Mouse (Mus musculus): ENCODE measurements at regions not wholly inside any gene's neighbourhood (a gene's known extent, or its start where the extent isn't known, plus 50 kb on each side); places are given as distances from the start of the nearest gene placed in this dataset.
"Not testable (repeated sequence)": the region's sequence is repeated elsewhere in the genome, so short reads cannot be mapped to it uniquely, and the experiment has no call there.

DNA sequence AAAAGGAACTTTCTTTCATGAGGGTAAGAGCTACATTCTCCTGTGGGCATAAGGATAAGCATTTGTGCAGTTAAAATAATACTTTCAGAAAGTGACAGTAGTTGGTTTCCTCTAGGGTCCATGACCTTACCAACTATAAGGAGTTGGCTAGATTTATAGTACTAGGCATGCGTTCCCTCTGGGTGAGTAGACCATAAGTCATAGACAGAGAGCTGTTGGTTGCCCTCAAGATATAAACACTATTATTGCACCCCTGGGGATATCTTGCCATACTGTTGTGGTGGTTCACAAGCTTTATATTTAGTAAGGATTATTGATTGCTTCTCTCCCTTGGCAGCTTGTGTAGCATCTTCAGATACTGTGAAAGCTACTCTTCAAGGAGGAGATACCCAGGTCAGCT lies 223.6 kb downstream of the Cd47 start:
- no peaks in the 10 kb centered on the region for H3K36me3 ChIP-seq (ENCODE audit: control insufficient read depth, insufficient read depth, low read length, poor library complexity, severe bottlenecking)
- no peak overlapping the region for H3K4me3 ChIP-seq (ENCODE audit: low read depth, low read length)
- H3K27ac ChIP-seq (ENCODE audit: insufficient read depth, low read length): no peak overlapping the region
- H3K27me3 ChIP-seq (ENCODE audit: control insufficient read depth, insufficient read depth, low read length, poor library complexity, severe bottlenecking): peaks cover 1% of the 10 kb centered on the region; the same call in 1 of the 2 replicates
- TF ChIP-seq EP300 (IDR thresholded peaks at IDR 0.05; ENCODE audit: insufficient read depth, low read depth, low read length) (no peak), POLR2A (IDR thresholded peaks at IDR 0.05; ENCODE audit: insufficient read depth, low read length) (no peak), CTCF (IDR thresholded peaks at IDR 0.05; ENCODE audit: low read depth, low read length) (no peak)
- no peak overlapping the region for H3K9ac ChIP-seq (ENCODE audit: low read depth, poor library complexity, severe bottlenecking)
- peaks cover 7% of the 10 kb centered on the region for H3K4me1 ChIP-seq (ENCODE audit: control insufficient read depth, insufficient read depth, low read length)
- no peaks in the 10 kb centered on the region for H3K9me3 ChIP-seq (replicated peaks; ENCODE audit: control insufficient read depth, insufficient read depth, low read length, poor library complexity, severe bottlenecking)

GRCm38 (mm10) chr16:50026100-50026884 lies 226.0 kb downstream of the Cd47 start:
- no peak overlapping the region for H3K27ac ChIP-seq (ENCODE audit: insufficient read depth, low read length)
- peaks cover 8% of the 10 kb centered on the region for H3K4me1 ChIP-seq (ENCODE audit: control insufficient read depth, insufficient read depth, low read length)

GRCm38 (mm10) chr16:50027189-50027588 lies 226.9 kb downstream of the Cd47 start:
- Histone ChIP-seq H3K4me1 (ENCODE audit: control insufficient read depth, insufficient read depth, low read length) (peaks cover 8% of the 10 kb centered on the region), H3K9ac (ENCODE audit: low read depth, poor library complexity, severe bottlenecking) (no peak overlapping the region), H3K36me3 (ENCODE audit: control insufficient read depth, insufficient read depth, low read length, poor library complexity, severe bottlenecking) (no peaks in the 10 kb centered on the region), H3K27ac (ENCODE audit: insufficient read depth, low read length) (no peak overlapping the region), H3K27me3 (ENCODE audit: control insufficient read depth, insufficient read depth, low read length, poor library complexity, severe bottlenecking) (no peaks in the 10 kb centered on the region), H3K4me3 (ENCODE audit: low read depth, low read length) (no peak overlapping the region), H3K9me3 (replicated peaks; ENCODE audit: control insufficient read depth, insufficient read depth, low read length, poor library complexity, severe bottlenecking) (no peaks in the 10 kb centered on the region)
- TF ChIP-seq EP300 (IDR thresholded peaks at IDR 0.05; ENCODE audit: insufficient read depth, low read depth, low read length): no peak
- TF ChIP-seq POLR2A (IDR thresholded peaks at IDR 0.05; ENCODE audit: insufficient read depth, low read length): no peak
- no peak for TF ChIP-seq CTCF (IDR thresholded peaks at IDR 0.05; ENCODE audit: low read depth, low read length)

More at GRCm38 (mm10) chr16:50026100-50026884, 226.0 kb downstream of the Cd47 start:
- Histone ChIP-seq H3K9ac (ENCODE audit: low read depth, poor library complexity, severe bottlenecking) (no peak overlapping the region), H3K27me3 (ENCODE audit: control insufficient read depth, insufficient read depth, low read length, poor library complexity, severe bottlenecking) (no peaks in the 10 kb centered on the region), H3K9me3 (replicated peaks; ENCODE audit: control insufficient read depth, insufficient read depth, low read length, poor library complexity, severe bottlenecking) (no peaks in the 10 kb centered on the region), H3K36me3 (ENCODE audit: control insufficient read depth, insufficient read depth, low read length, poor library complexity, severe bottlenecking) (no peaks in the 10 kb centered on the region), H3K4me3 (ENCODE audit: low read depth, low read length) (no peak overlapping the region)
- peak; percentile 54; the same call in 1 of the 2 replicates for TF ChIP-seq EP300 (IDR thresholded peaks at IDR 0.05; ENCODE audit: insufficient read depth, low read depth, low read length)
- no peak for TF ChIP-seq CTCF (IDR thresholded peaks at IDR 0.05; ENCODE audit: low read depth, low read length)

- Histone ChIP-seq H3K27ac (ENCODE audit: insufficient read depth, low read length) (no peak overlapping the region; the same call in 1 of the 2 replicates), H3K4me3 (ENCODE audit: low read depth, low read length) (no peak overlapping the region), H3K9me3 (replicated peaks; ENCODE audit: control insufficient read depth, insufficient read depth, low read length, poor library complexity, severe bottlenecking) (no peaks in the 10 kb centered on the region), H3K27me3 (ENCODE audit: control insufficient read depth, insufficient read depth, low read length, poor library complexity, severe bottlenecking) (no peaks in the 10 kb centered on the region), H3K36me3 (ENCODE audit: control insufficient read depth, insufficient read depth, low read length, poor library complexity, severe bottlenecking) (no peaks in the 10 kb centered on the region), H3K4me1 (ENCODE audit: control insufficient read depth, insufficient read depth, low read length) (peaks cover 8% of the 10 kb centered on the region), H3K9ac (ENCODE audit: low read depth, poor library complexity, severe bottlenecking) (no peak overlapping the region)
- TF ChIP-seq POLR2A (IDR thresholded peaks at IDR 0.05; ENCODE audit: insufficient read depth, low read length): no peak
- no peak for TF ChIP-seq CTCF (IDR thresholded peaks at IDR 0.05; ENCODE audit: low read depth, low read length)
- no peak for TF ChIP-seq EP300 (IDR thresholded peaks at IDR 0.05; ENCODE audit: insufficient read depth, low read depth, low read length)
These were observed 229.4 kb downstream of the Cd47 start for GRCm38 (mm10) chr16:50029711-50030110.

GRCm38 (mm10) chr16:50030355-50030754 lies 230.0 kb downstream of the Cd47 start:
- H3K27ac ChIP-seq (ENCODE audit: insufficient read depth, low read length); H3K36me3 ChIP-seq (ENCODE audit: control insufficient read depth, insufficient read depth, low read length, poor library complexity, severe bottlenecking); H3K4me1 ChIP-seq (ENCODE audit: control insufficient read depth, insufficient read depth, low read length); H3K9me3 ChIP-seq (replicated peaks; ENCODE audit: control insufficient read depth, insufficient read depth, low read length, poor library complexity, severe bottlenecking); H3K4me3 ChIP-seq (ENCODE audit: low read depth, low read length); H3K27me3 ChIP-seq (ENCODE audit: control insufficient read depth, insufficient read depth, low read length, poor library complexity, severe bottlenecking); H3K9ac ChIP-seq (ENCODE audit: low read depth, poor library complexity, severe bottlenecking): not testable (repeated sequence)

DNA sequence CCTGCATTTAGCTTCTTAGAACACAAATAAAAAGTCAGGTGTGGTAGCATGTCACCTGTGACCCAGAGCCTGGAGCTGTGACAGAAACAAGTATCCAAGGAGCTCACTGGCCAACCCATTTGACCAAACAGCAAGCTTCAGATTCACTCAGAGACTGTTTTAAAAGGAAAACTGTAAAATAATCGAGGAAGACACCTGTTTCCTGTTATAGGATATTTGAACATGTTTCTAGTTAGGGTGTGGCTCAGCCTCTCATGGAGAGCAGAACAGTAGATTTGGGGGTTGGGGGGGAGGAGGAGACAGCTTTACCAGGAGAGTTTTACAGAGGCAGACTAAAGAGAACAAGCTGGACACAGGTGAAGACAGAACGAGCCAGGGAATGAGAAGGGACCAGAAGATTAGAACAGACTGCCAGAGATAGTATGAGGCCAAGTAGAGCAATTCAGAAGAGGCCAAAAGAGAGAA lies 230.6 kb downstream of the Cd47 start:
- H3K27ac ChIP-seq (ENCODE audit: insufficient read depth, low read length): no peak overlapping the region
- no peaks in the 10 kb centered on the region for H3K27me3 ChIP-seq (ENCODE audit: control insufficient read depth, insufficient read depth, low read length, poor library complexity, severe bottlenecking)
- TF ChIP-seq POLR2A (IDR thresholded peaks at IDR 0.05; ENCODE audit: insufficient read depth, low read length): no peak
- no peak for TF ChIP-seq CTCF (IDR thresholded peaks at IDR 0.05; ENCODE audit: low read depth, low read length)
- H3K9me3 ChIP-seq (replicated peaks; ENCODE audit: control insufficient read depth, insufficient read depth, low read length, poor library complexity, severe bottlenecking): no peaks in the 10 kb centered on the region
- no peak overlapping the region for H3K4me3 ChIP-seq (ENCODE audit: low read depth, low read length)
- no peak overlapping the region for H3K9ac ChIP-seq (ENCODE audit: low read depth, poor library complexity, severe bottlenecking)
- H3K4me1 ChIP-seq (ENCODE audit: control insufficient read depth, insufficient read depth, low read length): peaks cover 8% of the 10 kb centered on the region
- no peaks in the 10 kb centered on the region for H3K36me3 ChIP-seq (ENCODE audit: control insufficient read depth, insufficient read depth, low read length, poor library complexity, severe bottlenecking)

Measured in ES-Bruce4 (cell line).